Mouse (Mus musculus): ENCODE results near the gene Gpc6.
A peak's percentile ranks its signal among the peaks of the same experiment; 100 is the strongest.

The Gpc6 gene

GRCm38 (mm10) chr14:117796661-117797060 is 871.5 kb downstream of the Gpc6 start:
- no peak for DNase-seq (ENCODE audit: low spot score in 2 of 2)

- DNase-seq (ENCODE audit: low spot score in 2 of 2) = no peak
Observed at GRCm38 (mm10) chr14:117800399-117800798, 875.3 kb downstream of the Gpc6 start.

- no peak for DNase-seq (ENCODE audit: low spot score in 2 of 2)
Observed at GRCm38 (mm10) chr14:117807846-117808245, 882.7 kb downstream of the Gpc6 start.

- DNase-seq (ENCODE audit: low spot score in 2 of 2) = no peak
Observed at GRCm38 (mm10) chr14:117808326-117808725, 883.2 kb downstream of the Gpc6 start.

- no peak for DNase-seq (ENCODE audit: low spot score in 2 of 2)
Observed at GRCm38 (mm10) chr14:117810321-117811270, 885.5 kb downstream of the Gpc6 start.

GRCm38 (mm10) chr14:117813473-117813872 is 888.4 kb downstream of the Gpc6 start:
- peak; percentile 39 to 55 for DNase-seq (ENCODE audit: low spot score in 2 of 2)

GRCm38 (mm10) chr14:117816008-117816407 is 890.9 kb downstream of the Gpc6 start:
- no peak for DNase-seq (ENCODE audit: low spot score in 2 of 2)

- DNase-seq (ENCODE audit: low spot score in 2 of 2) = no peak
Observed at GRCm38 (mm10) chr14:117816706-117817105, 891.6 kb downstream of the Gpc6 start.

GRCm38 (mm10) chr14:117817196-117817595 is 892.1 kb downstream of the Gpc6 start:
- no peak for DNase-seq (ENCODE audit: low spot score in 2 of 2)

- no peak for DNase-seq (ENCODE audit: low spot score in 2 of 2)
Observed at GRCm38 (mm10) chr14:117824491-117824890, 899.4 kb downstream of the Gpc6 start.

GRCm38 (mm10) chr14:117826294-117827046 is 901.4 kb downstream of the Gpc6 start:
- no peak for DNase-seq (ENCODE audit: low spot score in 2 of 2)

GRCm38 (mm10) chr14:117831267-117831666 is 906.2 kb downstream of the Gpc6 start:
- no peak for DNase-seq (ENCODE audit: low spot score in 2 of 2)

- peak; percentile 57 to 58 for DNase-seq (ENCODE audit: low spot score in 2 of 2)
Observed at GRCm38 (mm10) chr14:117831731-117832130, 906.6 kb downstream of the Gpc6 start.

GRCm38 (mm10) chr14:117835506-117835905 is 910.4 kb downstream of the Gpc6 start:
- no peak for DNase-seq (ENCODE audit: low spot score in 2 of 2)

GRCm38 (mm10) chr14:117837021-117837420 is 911.9 kb downstream of the Gpc6 start:
- no peak for DNase-seq (ENCODE audit: low spot score in 2 of 2)

GRCm38 (mm10) chr14:117837715-117838114 is 912.6 kb downstream of the Gpc6 start:
- DNase-seq (ENCODE audit: low spot score in 2 of 2) = no peak

- no peak for DNase-seq (ENCODE audit: low spot score in 2 of 2)
Observed at GRCm38 (mm10) chr14:117841211-117841610, 916.1 kb downstream of the Gpc6 start.

- DNase-seq (ENCODE audit: low spot score in 2 of 2) = no peak
Observed at GRCm38 (mm10) chr14:117841797-117842553, 916.9 kb downstream of the Gpc6 start.

GRCm38 (mm10) chr14:117849591-117850505 is 924.7 kb downstream of the Gpc6 start:
- DNase-seq (ENCODE audit: low spot score in 2 of 2) = no peak

- DNase-seq (ENCODE audit: low spot score in 2 of 2) = no peak
Observed at GRCm38 (mm10) chr14:117852266-117852665, 927.2 kb downstream of the Gpc6 start.

GRCm38 (mm10) chr14:117852842-117853241 is 927.7 kb downstream of the Gpc6 start:
- DNase-seq (ENCODE audit: low spot score in 2 of 2) = no peak

Measured in right cerebral cortex, adult 2 months (tissue).